Comparison of ENCODE assay signal across 21 mouse cellular contexts in the genomic region with DNA sequence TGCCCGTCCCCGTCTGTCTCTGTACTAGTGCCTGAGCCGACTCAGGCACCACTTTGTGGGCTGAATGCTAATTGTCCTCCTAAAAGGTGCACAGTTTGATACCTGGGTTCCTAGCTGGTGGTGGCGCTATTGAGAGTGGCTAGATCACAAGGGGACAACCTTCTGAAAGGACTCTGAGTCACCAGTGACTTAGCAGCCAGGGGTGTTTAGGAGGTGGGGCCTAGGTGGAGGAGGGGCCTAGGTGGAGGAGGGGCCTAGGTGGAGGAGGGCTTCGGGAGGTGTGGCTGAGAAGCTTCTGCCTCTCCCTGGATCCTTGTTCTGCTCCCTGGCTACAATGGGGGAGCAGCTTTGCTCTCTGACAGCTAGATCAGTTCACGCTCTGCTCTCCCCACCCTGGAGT. TPM values are rescaled to one million over a fixed set of nuclear protein-coding genes. Genes with fewer than 3 reads are reported as not detected.
A peak's percentile ranks its signal among the peaks of the same experiment; 100 is the strongest.
DNase-seq lines count a peak whose midpoint lies in the region; ATAC-seq and TF ChIP-seq lines count a peak whose summit lies in the region.
"Had no signal": no experiment of that assay in that cellular context is flagged by ENCODE, and none has a peak within 500 bp of the region (broad histone marks: within the 10 kb centered on the region; RNA-seq: fewer than 3 reads in every experiment).

No protein-coding gene starts in this region.

- H3K9me3 ChIP-seq in E14TG2a.4 (ENCODE audit: low read length) = peaks cover 4% of the 10 kb centered on the region; the same call in 1 of the 2 replicates
- H3K9me3 ChIP-seq in MEL (replicated peaks; ENCODE audit: insufficient read depth, low read length) = no peaks in the 10 kb centered on the region
- H3K9me3 ChIP-seq: embryonic facial prominence, embryonic 12.5 days; forebrain, embryonic 10.5 days; hindbrain, embryonic 13.5 days had no signal

- H3K27ac ChIP-seq in MEL (ENCODE audit: control insufficient read depth, low read depth, low read length) = no peak overlapping the region
- H3K27ac ChIP-seq: embryonic facial prominence, embryonic 12.5 days; forebrain, embryonic 10.5 days; hindbrain, embryonic 13.5 days had no signal

- H3K9ac ChIP-seq in MEL (ENCODE audit: control insufficient read depth, low read depth, low read length, poor library complexity, severe bottlenecking) = no peak overlapping the region
- H3K9ac ChIP-seq: embryonic facial prominence, embryonic 12.5 days; hindbrain, embryonic 13.5 days had no signal

- DNase-seq in MEL (ENCODE audit: low read depth, low spot score) = peak; percentile 5
- DNase-seq in liver = peak; percentile 59
- DNase-seq in layer of hippocampus, postnatal 14 days (ENCODE audit: low spot score in 2 of 2) = no peak
- DNase-seq in adipocyte (ENCODE audit: low spot score) = no peak
- DNase-seq in gastrocnemius, postnatal 10 days = no peak
- DNase-seq: gastrocnemius, postnatal 36 days; kidney, adult 18-20 months; kidney, postnatal 36 days; lung, adult 18-20 months; lung, postnatal 36 days; midbrain, embryonic 14.5 days; spleen, adult 18-20 months had no signal

- H3K36me3 ChIP-seq in E14TG2a.4 (ENCODE audit: insufficient read depth, low read length) (no peaks in the 10 kb centered on the region), MEL (ENCODE audit: control insufficient read depth in 1 of 2, insufficient read depth in 2 of 2, low read length in 2 of 2) (no peaks in the 10 kb centered on the region)
- H3K36me3 ChIP-seq: embryonic facial prominence, embryonic 12.5 days; forebrain, embryonic 10.5 days; hindbrain, embryonic 13.5 days had no signal

- no peak for TF ChIP-seq RAD21 in MEL (IDR thresholded peaks at IDR 0.05; ENCODE audit: low read depth, low read length)

- no peaks in the 10 kb centered on the region for H3K79me2 ChIP-seq in MEL (ENCODE audit: control insufficient read depth, insufficient read depth, low read length, poor library complexity)

- TF ChIP-seq EP300 in MEL (IDR thresholded peaks at IDR 0.05; ENCODE audit: low read depth in 1 of 2, low read length in 2 of 2) = no peak

- TF ChIP-seq POLR2A in MEL (IDR thresholded peaks at IDR 0.05; ENCODE audit: control insufficient read depth in 1 of 2, insufficient read depth in 1 of 2, low read depth in 1 of 2, low read length in 2 of 2, poor library complexity in 1 of 2) = no peak

- peaks cover 37% of the 10 kb centered on the region for H3K4me1 ChIP-seq in E14TG2a.4 (replicated peaks; ENCODE audit: low read depth, low read length)
- no peaks in the 10 kb centered on the region for H3K4me1 ChIP-seq in MEL (ENCODE audit: control insufficient read depth in 1 of 2, insufficient read depth in 2 of 2, low read length in 2 of 2)
- H3K4me1 ChIP-seq: embryonic facial prominence, embryonic 12.5 days had no signal

- TF ChIP-seq CTCF in E14TG2a.4 (conservative IDR thresholded peaks at IDR 0.05; ENCODE audit: low read length) = no peak
- no peak for TF ChIP-seq CTCF in MEL (IDR thresholded peaks at IDR 0.05 in 2 of 3, conservative IDR thresholded peaks at IDR 0.05 in 1 of 3; ENCODE audit: control insufficient read depth in 1 of 3, insufficient read depth in 1 of 3, low read depth in 2 of 3, low read length in 3 of 3, poor library complexity in 1 of 3, severe bottlenecking in 1 of 3)

- H3K4me3 ChIP-seq in E14TG2a.4 (replicated peaks; ENCODE audit: low read length) (peak overlapping the region; percentile 24; the same call in 1 of the 2 replicates), MEL (ENCODE audit: control insufficient read depth in 1 of 2, insufficient read depth in 1 of 2, low read depth in 2 of 2, low read length in 2 of 2) (no peak overlapping the region)
- H3K4me3 ChIP-seq: embryonic facial prominence, embryonic 12.5 days; forebrain, embryonic 10.5 days; hindbrain, embryonic 13.5 days had no signal

- H3K27me3 ChIP-seq in E14TG2a.4 (ENCODE audit: insufficient read depth, low read length) (peaks cover 48% of the 10 kb centered on the region), MEL (ENCODE audit: control insufficient read depth in 1 of 2, insufficient read depth in 2 of 2, low read length in 2 of 2) (no peaks in the 10 kb centered on the region)
- H3K27me3 ChIP-seq: embryonic facial prominence, embryonic 12.5 days; hindbrain, embryonic 13.5 days had no signal

- peak; percentile 74 for ATAC-seq in megakaryocyte-erythroid progenitor cell, adult 5-6 weeks (replicated peaks; ENCODE audit: low FRiP score, low TSS enrichment, poor library complexity, severe bottlenecking)
- ATAC-seq: activated CD4-positive, CD25-positive, alpha-beta regulatory T cell, adult 4 months had no signal

TF ChIP-seq in MEL, 35 proteins besides CTCF, POLR2A, EP300 and RAD21:
- TF ChIP-seq NELFE (IDR thresholded peaks at IDR 0.05; ENCODE audit: low read depth, low read length) (no peak), BHLHE40 (IDR thresholded peaks at IDR 0.05; ENCODE audit: borderline replicate concordance, low read depth, low read length) (no peak), CHD2 (IDR thresholded peaks at IDR 0.05; ENCODE audit: low read length) (no peak), ZKSCAN1 (IDR thresholded peaks at IDR 0.05; ENCODE audit: low read depth, low read length) (no peak), E2F4 (IDR thresholded peaks at IDR 0.05; ENCODE audit: borderline replicate concordance, low read depth, low read length) (no peak), MYB (IDR thresholded peaks at IDR 0.05; ENCODE audit: low read depth, low read length) (no peak), POLR2AphosphoS2 (IDR thresholded peaks at IDR 0.05; ENCODE audit: low read length) (no peak), GABPA (IDR thresholded peaks at IDR 0.05; ENCODE audit: low read depth, low read length) (no peak), POLR2AphosphoS5 (IDR thresholded peaks at IDR 0.05; ENCODE audit: borderline replicate concordance, low read depth, low read length) (no peak), SMC3 (IDR thresholded peaks at IDR 0.05; ENCODE audit: low read depth, low read length) (no peak), ZMIZ1 (IDR thresholded peaks at IDR 0.05; ENCODE audit: low read depth, low read length) (no peak), MAX (IDR thresholded peaks at IDR 0.05; ENCODE audit: low read length) (no peak), ZNF384 (IDR thresholded peaks at IDR 0.05; ENCODE audit: low read depth, low read length) (no peak), MAZ (IDR thresholded peaks at IDR 0.05; ENCODE audit: low read depth, low read length) (no peak), GATA1 (IDR thresholded peaks at IDR 0.05; ENCODE audit: low read depth, low read length) (no peak), TCF12 (IDR thresholded peaks at IDR 0.05; ENCODE audit: low read depth, low read length) (no peak), USF1 (IDR thresholded peaks at IDR 0.05; ENCODE audit: low read depth, low read length) (no peak), HCFC1 (IDR thresholded peaks at IDR 0.05; ENCODE audit: low read depth, low read length) (no peak), TBP (IDR thresholded peaks at IDR 0.05; ENCODE audit: low read depth, low read length) (no peak), MEF2A (IDR thresholded peaks at IDR 0.05; ENCODE audit: extremely low read depth, insufficient replicate concordance, low read depth, low read length, poor library complexity, severe bottlenecking) (no peak)

RNA-seq across cellular contexts. Expression of gene Lrrc52, which starts 20.1 kb away (rescaled TPM):
- total RNA-seq in MEL (2012; rRNA removed) = not detected in 2 replicates
- not detected for polyA plus RNA-seq in MEL (2012; ENCODE audit: insufficient read depth in 1 of 2, insufficient read length in 2 of 2, low read depth in 1 of 2, low replicate concordance in 2 of 2, missing spikeins in 1 of 2)
- not detected in 2 replicates for total RNA-seq in megakaryocyte-erythroid progenitor cell, adult 5-6 weeks (2014; fragmentation: Nextera tagmentation)
- total RNA-seq in megakaryocyte-erythroid progenitor cell, adult 5-6 weeks (2017) = 0.50 and 1.2 TPM in 2 replicates
- not detected for total RNA-seq in layer of hippocampus, postnatal 14 days (2021)
- total RNA-seq in gastrocnemius, postnatal 10 days (2021) = under 1 TPM; 0.21 to 0.23 TPM
- total RNA-seq: layer of hippocampus, postnatal 25 days; left cerebral cortex, postnatal 36 days had no signal
- polyA plus RNA-seq: activated CD4-positive, CD25-positive, alpha-beta regulatory T cell, adult 4 months; embryonic facial prominence, embryonic 12.5 days; forebrain, embryonic 10.5 days; hindbrain, embryonic 13.5 days; midbrain, embryonic 14.5 days; stomach, embryonic 16.5 days had no signal

RNA-seq across cellular contexts. Expression of gene Mgst3, which starts 52.9 kb away (rescaled TPM):
- total RNA-seq in MEL (2012; rRNA removed) = 16.5 and 17.0 TPM in 2 replicates
- 10 to 100 TPM in 1 of 2 experiments, not detected in 1; 33.2 TPM for polyA plus RNA-seq in MEL (2012; ENCODE audit: insufficient read depth in 1 of 2, insufficient read length in 2 of 2, low read depth in 1 of 2, low replicate concordance in 2 of 2, missing spikeins in 1 of 2)
- total RNA-seq in megakaryocyte-erythroid progenitor cell, adult 5-6 weeks (2014; fragmentation: Nextera tagmentation) = 36.8 and 53.5 TPM in 2 replicates
- total RNA-seq in megakaryocyte-erythroid progenitor cell, adult 5-6 weeks (2017) = 17.8 and 43.6 TPM in 2 replicates
- total RNA-seq in layer of hippocampus, postnatal 14 days (2021) = 100 to 1,000 TPM; 113 to 115 TPM
- total RNA-seq in gastrocnemius, postnatal 10 days (2021) = 10 to 100 TPM; 25.3 to 27.2 TPM

Comparison
In these comparisons a context has a peak if more than half of its experiments do, and no peak if none do; other contexts are left out.
1. DNase-seq: peak in MEL (single experiment) and liver (single experiment); none in layer of hippocampus, postnatal 14 days (0 of 2), adipocyte (single experiment) and gastrocnemius, postnatal 10 days (single experiment).